Mouse (Mus musculus): ENCODE data around the gene Dhx57. TPM values are rescaled to one million over a fixed set of nuclear protein-coding genes. Genes with fewer than 3 reads are reported as not detected.

Dhx57 gene
- total and polyA plus RNA-seq, 3 experiments: 3.4 to 6.8 TPM; not detected in 1

DNA sequence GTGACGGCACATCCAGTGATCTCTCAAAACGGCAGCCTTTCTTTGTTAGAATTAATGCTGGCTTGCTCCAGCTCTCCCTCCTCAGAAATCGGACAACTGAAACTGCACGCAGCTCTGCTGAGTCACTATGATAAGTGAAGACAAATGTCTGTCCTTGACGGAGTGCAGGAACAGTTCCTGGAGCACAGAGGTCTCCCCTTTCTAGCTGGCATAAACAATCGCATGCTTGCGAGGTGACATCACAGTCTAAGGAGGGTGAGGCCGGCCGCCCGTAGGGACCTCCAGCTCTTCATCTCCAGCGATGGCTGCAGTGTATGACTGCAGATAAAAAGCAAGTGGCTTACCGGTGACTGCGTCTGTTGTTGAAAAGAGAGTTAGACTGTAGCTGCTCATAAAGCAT, 35.1 kb downstream of the Dhx57 start:
- H3K9me3 ChIP-seq (replicated peaks; ENCODE audit: insufficient read depth, low read length): no peaks in the 10 kb centered on the region
- no peaks in the 10 kb centered on the region for H3K79me2 ChIP-seq (ENCODE audit: control insufficient read depth, insufficient read depth, low read length, poor library complexity)
- H3K27me3 ChIP-seq (ENCODE audit: control insufficient read depth in 1 of 2, insufficient read depth in 2 of 2, low read length in 2 of 2): no peaks in the 10 kb centered on the region
- H3K9ac ChIP-seq (ENCODE audit: control insufficient read depth, low read depth, low read length, poor library complexity, severe bottlenecking): no peak overlapping the region
- no peak overlapping the region for H3K4me3 ChIP-seq (ENCODE audit: control insufficient read depth in 1 of 2, insufficient read depth in 1 of 2, low read depth in 2 of 2, low read length in 2 of 2)
- no peaks in the 10 kb centered on the region for H3K4me1 ChIP-seq (ENCODE audit: control insufficient read depth in 1 of 2, insufficient read depth in 2 of 2, low read length in 2 of 2)
- TF ChIP-seq MYC (IDR thresholded peaks at IDR 0.05; ENCODE audit: low read depth, low read length) (no peak), MAFK (IDR thresholded peaks at IDR 0.05; ENCODE audit: borderline replicate concordance, low read depth, low read length) (no peak), GATA1 (IDR thresholded peaks at IDR 0.05; ENCODE audit: low read depth, low read length) (no peak), ZMIZ1 (IDR thresholded peaks at IDR 0.05; ENCODE audit: low read depth, low read length) (no peak), EP300 (IDR thresholded peaks at IDR 0.05; ENCODE audit: low read depth in 1 of 2, low read length in 2 of 2) (no peak), HCFC1 (IDR thresholded peaks at IDR 0.05; ENCODE audit: low read depth, low read length) (no peak), ZKSCAN1 (IDR thresholded peaks at IDR 0.05; ENCODE audit: low read depth, low read length) (no peak), MYB (IDR thresholded peaks at IDR 0.05; ENCODE audit: low read depth, low read length) (no peak), NRF1 (IDR thresholded peaks at IDR 0.05; ENCODE audit: insufficient read depth, low read depth, low read length, poor library complexity, severe bottlenecking) (no peak), USF1 (IDR thresholded peaks at IDR 0.05; ENCODE audit: low read depth, low read length) (no peak), SIN3A (IDR thresholded peaks at IDR 0.05; ENCODE audit: low read length) (no peak), MAZ (IDR thresholded peaks at IDR 0.05; ENCODE audit: low read depth, low read length) (no peak)
- no peak for DNase-seq (ENCODE audit: low read depth, low spot score)
- H3K27ac ChIP-seq (ENCODE audit: control insufficient read depth, low read depth, low read length): no peak overlapping the region
- no peaks in the 10 kb centered on the region; a peak in 1 of 4 replicates for H3K36me3 ChIP-seq (ENCODE audit: control insufficient read depth in 1 of 2, insufficient read depth in 2 of 2, low read length in 2 of 2)

DNA sequence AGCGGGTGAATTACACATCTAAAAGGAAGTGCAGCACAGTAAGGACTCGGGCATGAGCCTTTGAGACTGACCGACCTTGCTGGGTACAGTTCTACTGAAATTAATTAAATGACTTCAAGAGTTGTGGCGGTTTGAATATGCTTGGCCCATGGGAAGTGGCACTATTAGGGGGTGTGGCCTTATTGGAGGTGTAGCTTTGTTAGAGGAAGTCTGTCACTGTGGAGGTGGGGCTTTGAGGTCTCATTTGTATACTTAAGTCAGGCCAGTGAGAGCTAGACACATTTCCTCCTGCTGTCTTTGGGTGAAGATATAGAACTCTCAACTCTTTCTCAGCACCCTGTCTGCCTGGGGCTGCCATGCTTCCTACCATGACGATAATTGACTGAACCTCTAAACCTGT, 35.9 kb downstream of the Dhx57 start:
- H3K4me3 ChIP-seq (ENCODE audit: control insufficient read depth in 1 of 2, insufficient read depth in 1 of 2, low read depth in 2 of 2, low read length in 2 of 2): no peak overlapping the region
- H3K27ac ChIP-seq (ENCODE audit: control insufficient read depth, low read depth, low read length): no peak overlapping the region
- no peak for TF ChIP-seq CHD1 (IDR thresholded peaks at IDR 0.05; ENCODE audit: low read depth, low read length)
- no peak for TF ChIP-seq E2F4 (IDR thresholded peaks at IDR 0.05; ENCODE audit: borderline replicate concordance, low read depth, low read length)
- TF ChIP-seq TAL1 (IDR thresholded peaks at IDR 0.05; ENCODE audit: low read length): no peak
- no peak for TF ChIP-seq POLR2A (IDR thresholded peaks at IDR 0.05; ENCODE audit: control insufficient read depth in 1 of 2, insufficient read depth in 1 of 2, low read depth in 1 of 2, low read length in 2 of 2, poor library complexity in 1 of 2)
- no peaks in the 10 kb centered on the region for H3K27me3 ChIP-seq (ENCODE audit: control insufficient read depth in 1 of 2, insufficient read depth in 2 of 2, low read length in 2 of 2)
- no peaks in the 10 kb centered on the region for H3K4me1 ChIP-seq (ENCODE audit: control insufficient read depth in 1 of 2, insufficient read depth in 2 of 2, low read length in 2 of 2)
- no peak for DNase-seq (ENCODE audit: low read depth, low spot score)
- no peaks in the 10 kb centered on the region; a peak in 1 of 4 replicates for H3K36me3 ChIP-seq (ENCODE audit: control insufficient read depth in 1 of 2, insufficient read depth in 2 of 2, low read length in 2 of 2)
- no peaks in the 10 kb centered on the region for H3K79me2 ChIP-seq (ENCODE audit: control insufficient read depth, insufficient read depth, low read length, poor library complexity)
- no peak overlapping the region for H3K9ac ChIP-seq (ENCODE audit: control insufficient read depth, low read depth, low read length, poor library complexity, severe bottlenecking)
- no peaks in the 10 kb centered on the region for H3K9me3 ChIP-seq (replicated peaks; ENCODE audit: insufficient read depth, low read length)
